Mouse (Mus musculus) liver, postnatal 0 days (tissue): ENCODE data around the gene Kif3a.

ENCODE experiments used
- CTCF ChIP-seq: sonication (generic); IDR thresholded peaks from 2 replicates; pipeline ENCODE4 v1.5.1; 2016; ENCODE audit warnings: antibody characterized with exemption, low read depth
- EP300 ChIP-seq: IDR thresholded peaks from 2 replicates; pipeline ENCODE4 v1.6.1; 2016; ENCODE audit warnings: antibody characterized with exemption, low read depth, mild to moderate bottlenecking

DNA sequence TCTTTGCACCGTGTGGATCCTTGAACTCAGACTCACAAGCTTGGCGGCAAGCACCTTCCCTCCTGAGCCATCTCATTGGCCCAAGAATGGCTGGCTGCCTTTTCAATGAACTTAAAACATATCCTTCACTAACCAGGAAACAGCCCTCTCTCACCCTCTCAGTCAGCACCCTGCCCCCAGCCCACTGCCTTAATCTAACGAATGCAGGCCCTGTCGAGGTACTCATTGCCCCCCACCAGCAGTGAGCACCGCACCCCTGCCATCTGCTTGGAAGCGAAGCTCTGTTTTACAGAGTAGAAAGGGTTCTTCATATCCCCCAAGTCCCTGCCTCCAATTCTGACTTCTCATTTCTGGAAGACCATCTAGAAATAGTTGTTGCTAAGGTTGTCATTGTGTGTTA, 52.2 kb downstream of the Kif3a start:
- TF ChIP-seq CTCF = no peak
- no peak for TF ChIP-seq EP300
